Mouse (Mus musculus) G1E (cell line): ENCODE data around the gene Smarca4. TPM values are rescaled to one million over a fixed set of nuclear protein-coding genes. Genes with fewer than 3 reads are reported as not detected.

Experiments
- ATAC-seq: 2 replicates; pipeline ENCODE4 v1.8.0; 2016; ENCODE audit warnings: mild to moderate bottlenecking; ENCODE audit not compliant: insufficient number of reproducible peaks, poor library complexity, low FRiP score, severe bottlenecking; ENCODE audit errors: extremely low read depth
- DNase-seq: peaks from one replicate; pipeline ENCODE4 v3.0.0; 2012; ENCODE audit warnings: low spot score
- H3K27me3 ChIP-seq: 2 replicates; pipeline ENCODE4 v1.6.1; 2012; ENCODE audit warnings: mild to moderate bottlenecking, low read length, inconsistent platforms; ENCODE audit not compliant: insufficient read depth
- H3K36me3 ChIP-seq: replicated peaks from 2 replicates; pipeline ENCODE3; 2012; ENCODE audit warnings: mild to moderate bottlenecking, inconsistent platforms
- H3K4me1 ChIP-seq: 2 replicates; pipeline ENCODE4 v1.6.1; 2012; ENCODE audit warnings: low read depth, low read length, inconsistent platforms, mixed read lengths; ENCODE audit not compliant: insufficient read depth
- H3K4me3 ChIP-seq: 2 replicates; pipeline ENCODE4 v1.5.1; 2012; ENCODE audit warnings: low read depth, mild to moderate bottlenecking, inconsistent platforms, low read length, moderate library complexity, mixed read lengths
- H3K9me3 ChIP-seq: replicated peaks from 2 replicates; pipeline ENCODE4 v1.6.1; 2012; ENCODE audit warnings: inconsistent platforms
- CTCF ChIP-seq: IDR thresholded peaks from 2 replicates; pipeline ENCODE4 v1.5.1; 2012; ENCODE audit warnings: low read depth, low read length, inconsistent platforms, mixed read lengths
- GATA1 ChIP-seq: IDR thresholded peaks from 2 replicates; pipeline ENCODE4 v1.6.1; 2012; ENCODE audit warnings: borderline replicate concordance, low read length, inconsistent platforms, mixed read lengths
- GATA2 ChIP-seq: IDR thresholded peaks from 2 replicates; pipeline ENCODE4 v1.6.1; 2012; ENCODE audit warnings: low read depth, low read length, inconsistent platforms, borderline replicate concordance
- POLR2AphosphoS5 ChIP-seq: IDR thresholded peaks from 2 replicates; pipeline ENCODE4 v1.6.1; 2012; ENCODE audit warnings: low read depth, low read length, inconsistent platforms; ENCODE audit not compliant: insufficient replicate concordance
- TAL1 ChIP-seq: conservative IDR thresholded peaks from 2 replicates; pipeline ENCODE4 v1.6.1; 2012; ENCODE audit warnings: low read depth, low read length, inconsistent platforms, mixed read lengths
- polyA plus RNA-seq: library from polyadenylated mRNA; stranded (reverse); fragments of >175 nt; gene quantifications from 2 replicates; pipeline ENCODE4 v1.2.3, GENCODE M21; 2012
- total RNA-seq, 2 experiments: library from RNA; stranded (forward) in 1 of 2; stranded (reverse) in 1 of 2; fragments of 200-1000 nt in 1 of 2; fragments of >200 nt in 1 of 2; fragmentation: Nextera tagmentation in 1 of 2; gene quantifications; 2 replicates each; pipeline ENCODE4 v1.2.3; 2014 to 2017

The Smarca4 gene
- total and polyA plus RNA-seq, 3 experiments = 46.1 to 220 (median 85.6) TPM

DNA sequence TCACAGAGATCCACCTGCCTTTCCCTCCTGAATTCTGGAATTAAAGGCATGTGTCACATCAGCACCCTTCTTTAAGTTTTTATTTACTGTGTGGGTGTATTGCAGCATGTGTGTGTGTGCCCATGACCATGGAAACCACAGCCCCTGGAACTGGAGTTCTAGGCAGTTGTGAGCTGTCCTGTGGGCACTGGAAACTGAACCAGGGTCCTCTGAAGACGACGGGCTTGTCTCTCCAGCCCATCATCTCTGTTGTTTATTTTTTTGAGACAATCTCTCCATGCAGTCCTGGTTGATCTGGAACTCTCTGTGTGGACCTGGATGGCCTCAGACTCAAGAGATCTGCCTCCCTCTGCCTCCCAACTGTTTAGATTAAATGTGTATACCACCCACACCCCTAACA lies 101.0 kb downstream of the Smarca4 start:
- ATAC-seq (no peak), DNase-seq (no peak)
- H3K4me1 ChIP-seq = peaks cover 60% of the 10 kb centered on the region
- TF ChIP-seq TAL1 (no peak), GATA1 (no peak), CTCF (no peak), GATA2 (no peak), POLR2AphosphoS5 (no peak)
- H3K4me3 ChIP-seq = no peak overlapping the region
- peaks cover 13% of the 10 kb centered on the region for H3K36me3 ChIP-seq
- H3K9me3 ChIP-seq = peaks cover 4% of the 10 kb centered on the region
- H3K27me3 ChIP-seq = no peaks in the 10 kb centered on the region

- peaks cover 61% of the 10 kb centered on the region for H3K4me1 ChIP-seq
- H3K36me3 ChIP-seq = peaks cover 19% of the 10 kb centered on the region
- no peak overlapping the region for H3K4me3 ChIP-seq
- H3K27me3 ChIP-seq = no peaks in the 10 kb centered on the region
- ATAC-seq (no peak), DNase-seq (no peak)
- H3K9me3 ChIP-seq = no peaks in the 10 kb centered on the region
- no peak for TF ChIP-seq POLR2AphosphoS5
- TF ChIP-seq GATA1 = no peak
- no peak for TF ChIP-seq GATA2
- no peak for TF ChIP-seq CTCF
- no peak for TF ChIP-seq TAL1
Measured at GRCm38 (mm10) chr9:21721036-21721435, 105.1 kb downstream of the Smarca4 start.

DNA sequence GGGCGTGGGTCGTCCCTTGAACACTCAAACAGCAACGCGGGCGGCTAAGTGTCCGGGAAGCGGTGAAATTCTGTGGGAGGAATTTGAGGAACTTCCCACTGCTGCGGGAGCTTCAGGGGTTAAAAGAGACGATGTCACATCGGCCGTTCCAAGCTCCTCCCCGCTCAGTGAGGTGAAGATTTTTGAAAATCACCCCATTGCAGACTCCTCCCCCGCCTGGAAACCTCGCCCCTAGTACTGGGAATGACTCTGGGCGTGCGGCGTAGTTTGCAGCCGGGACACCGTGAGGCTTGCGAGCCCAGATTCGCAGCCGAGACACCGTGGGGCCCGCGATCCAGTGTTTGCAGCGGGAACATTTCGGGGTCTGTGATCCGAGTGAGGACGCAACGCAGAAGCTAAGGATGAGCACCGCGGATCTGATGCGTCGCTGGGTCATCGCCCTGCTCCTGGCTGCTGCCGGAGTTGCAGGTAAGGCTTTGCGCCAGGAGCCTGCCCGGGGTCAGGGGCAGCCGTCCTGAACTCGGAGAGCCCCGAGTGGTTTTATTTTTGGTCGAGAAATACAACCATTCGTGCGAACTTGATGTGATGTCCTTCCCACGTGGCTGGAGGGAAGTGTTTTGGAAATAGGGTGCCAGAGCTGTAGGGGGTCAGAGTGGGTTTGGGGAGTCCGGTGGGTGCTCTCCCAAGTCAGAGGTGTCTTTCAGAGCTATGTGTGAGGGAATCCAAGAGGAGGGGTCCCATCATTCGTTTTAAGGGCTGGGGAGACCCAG lies 107.6 kb downstream of the Smarca4 start, which contains the start of gene Ldlr:
Gene Ldlr (plus strand): TSS at position 107 of the 770 bp plus-strand sequence.
- no peak for TF ChIP-seq GATA2
- TF ChIP-seq TAL1 = no peak
- TF ChIP-seq CTCF = no peak
- TF ChIP-seq POLR2AphosphoS5 = peak; percentile 7; the same call in 1 of the 2 replicates
- no peak for TF ChIP-seq GATA1
- H3K27me3 ChIP-seq = no peaks in the 10 kb centered on the region
- DNase-seq = peak; percentile 78
- H3K4me1 ChIP-seq = peaks cover 70% of the 10 kb centered on the region
- ATAC-seq = peak; percentile 62
- peak within 1 kb of the TSS; percentile 93 for H3K4me3 ChIP-seq
- H3K9me3 ChIP-seq = no peaks in the 10 kb centered on the region
- H3K36me3 ChIP-seq = peaks cover 41% of the 10 kb centered on the region

DNA sequence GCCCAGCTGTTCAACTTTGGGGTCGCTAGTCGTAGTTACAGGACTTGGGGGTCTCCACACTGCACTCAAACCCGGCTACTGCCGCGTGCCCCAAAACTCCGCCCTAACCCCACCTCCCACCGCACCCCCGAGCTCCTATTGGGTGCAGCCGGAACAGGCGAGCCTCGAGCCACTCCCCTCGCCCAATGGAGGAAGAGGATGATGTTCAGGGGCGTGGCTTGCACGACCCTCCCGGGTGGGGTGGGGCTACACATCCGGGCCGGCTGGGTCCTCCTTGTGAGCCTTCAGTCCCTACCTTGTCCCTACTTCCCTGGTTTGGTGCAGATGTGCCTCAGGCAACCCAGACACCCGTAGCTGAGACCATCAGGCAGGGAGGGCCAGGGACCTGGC lies 108.2 kb downstream of the Smarca4 start:
- Histone ChIP-seq H3K27me3 (no peaks in the 10 kb centered on the region), H3K36me3 (peaks cover 47% of the 10 kb centered on the region), H3K4me1 (peaks cover 72% of the 10 kb centered on the region), H3K4me3 (peak overlapping the region; percentile 93), H3K9me3 (no peaks in the 10 kb centered on the region)
- TF ChIP-seq POLR2AphosphoS5 = no peak
- TF ChIP-seq TAL1 = no peak
- TF ChIP-seq GATA1 = no peak
- TF ChIP-seq CTCF = no peak
- TF ChIP-seq GATA2 = no peak
- ATAC-seq = peak; percentile 95
- DNase-seq = peak; percentile 95

DNA sequence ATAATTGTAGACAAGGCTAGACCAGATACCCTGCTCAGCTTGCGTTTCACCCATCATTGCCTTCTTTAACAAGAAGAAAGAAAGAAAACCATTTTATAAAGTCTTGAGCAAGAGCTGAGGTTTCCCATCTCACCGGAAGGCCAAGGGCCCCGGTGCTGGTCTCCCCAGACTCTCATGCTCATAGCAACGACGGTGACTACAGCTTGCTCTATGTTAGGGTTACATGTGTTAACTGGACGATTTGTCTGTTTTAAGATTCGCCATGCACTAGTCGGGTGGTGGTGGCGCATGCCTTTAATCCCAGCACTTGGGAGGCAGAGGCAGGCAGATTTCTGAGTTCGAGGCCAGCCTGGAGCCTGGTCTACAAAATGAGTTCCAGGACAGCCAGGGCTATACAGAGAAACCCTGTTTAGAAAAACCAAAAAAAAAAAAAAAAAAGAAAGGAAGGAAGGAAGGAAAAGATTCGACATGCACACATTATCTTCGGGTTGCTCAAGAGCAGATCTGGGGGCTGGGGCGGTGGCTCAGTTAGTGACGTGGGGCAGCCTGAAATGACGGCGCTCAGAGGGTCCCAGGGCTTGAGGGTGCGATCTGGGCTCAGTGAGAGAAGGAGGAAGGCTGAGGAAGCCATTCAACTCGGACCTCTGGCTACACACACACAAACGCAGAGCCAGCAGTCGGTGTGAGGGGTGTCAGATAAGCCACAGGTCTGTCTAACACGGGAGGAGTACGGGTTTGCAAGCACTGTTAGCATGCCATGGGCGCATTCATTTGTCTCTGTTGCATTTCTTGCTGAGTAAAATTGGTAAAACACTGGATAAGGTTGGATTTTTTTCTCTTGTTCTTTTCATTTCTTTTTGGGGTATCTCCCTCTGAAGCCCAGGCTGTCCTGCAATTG lies 109.5 kb downstream of the Smarca4 start:
- Histone ChIP-seq H3K4me1 (peaks cover 73% of the 10 kb centered on the region), H3K9me3 (no peaks in the 10 kb centered on the region), H3K4me3 (peak overlapping the region; percentile 93), H3K27me3 (no peaks in the 10 kb centered on the region), H3K36me3 (peaks cover 59% of the 10 kb centered on the region)
- ATAC-seq (no peak), DNase-seq (peak; percentile 55)
- TF ChIP-seq TAL1 = no peak
- TF ChIP-seq CTCF = no peak
- TF ChIP-seq GATA2 = no peak
- TF ChIP-seq GATA1 = no peak
- TF ChIP-seq POLR2AphosphoS5 = no peak
